Mouse (Mus musculus): ENCODE data around the gene Scn3a.

- TF ChIP-seq CTCF (IDR thresholded peaks at IDR 0.05; ENCODE audit: borderline replicate concordance, insufficient read depth, low read depth, low read length) (no peak), POLR2A (IDR thresholded peaks at IDR 0.05; ENCODE audit: borderline replicate concordance, insufficient read depth, low read length) (no peak)
Measured at GRCm38 (mm10) chr2:65481007-65481672, 86.3 kb downstream of the Scn3a start.

All from cerebellum, adult 2 months (tissue).